Mouse (Mus musculus) MEL (cell line): Measurements from ENCODE around the gene Rdh16f1. TPM values are rescaled to one million over a fixed set of nuclear protein-coding genes. Genes with fewer than 3 reads are reported as not detected.

Experiments
- DNase-seq: peaks from one replicate; pipeline ENCODE4 v3.0.0; 2011; ENCODE audit warnings: low read depth, low spot score
- H3K27ac ChIP-seq: 2 replicates; pipeline ENCODE4 v1.5.1; 2012; ENCODE audit warnings: low read depth, mild to moderate bottlenecking, control low read depth, low read length, moderate library complexity; ENCODE audit not compliant: control insufficient read depth
- H3K27me3 ChIP-seq, 2 experiments: fragments of 150-350 bp in 1 of 2; sonication (generic) in 1 of 2; 2 replicates each; pipeline ENCODE4 v1.6.1; 2012; ENCODE audit warnings: low read length in 2 of 2, mild to moderate bottlenecking in 2 of 2, improper control_type of control experiment in 1 of 2, moderate library complexity in 1 of 2; ENCODE audit not compliant: insufficient read depth in 2 of 2, control insufficient read depth in 1 of 2
- H3K36me3 ChIP-seq, 2 experiments: 2 replicates each; pipeline ENCODE4 v1.6.1; 2012 to 2014; ENCODE audit warnings: low read length in 2 of 2, improper control_type of control experiment in 1 of 2, inconsistent platforms in 1 of 2, mild to moderate bottlenecking in 1 of 2; ENCODE audit not compliant: insufficient read depth in 2 of 2, control insufficient read depth in 1 of 2
- H3K4me1 ChIP-seq, 2 experiments: fragments of 150-350 bp in 1 of 2; sonication (generic) in 1 of 2; 2 replicates each; pipeline ENCODE4 v1.6.1; 2012; ENCODE audit warnings: low read length in 2 of 2, improper control_type of control experiment in 1 of 2, mild to moderate bottlenecking in 1 of 2; ENCODE audit not compliant: insufficient read depth in 2 of 2, control insufficient read depth in 1 of 2
- H3K4me3 ChIP-seq, 2 experiments: fragments of 150-350 bp in 1 of 2; sonication (generic) in 1 of 2; 2 replicates each; pipeline ENCODE4 v1.5.1; 2012; ENCODE audit warnings: low read depth in 2 of 2, low read length in 2 of 2, mild to moderate bottlenecking in 2 of 2, moderate library complexity in 2 of 2, control low read depth in 1 of 2, improper control_type of control experiment in 1 of 2; ENCODE audit not compliant: control insufficient read depth in 1 of 2, insufficient read depth in 1 of 2
- H3K79me2 ChIP-seq: 2 replicates; pipeline ENCODE4 v1.6.1; 2012; ENCODE audit warnings: mild to moderate bottlenecking, low read length, moderate library complexity; ENCODE audit not compliant: control insufficient read depth, poor library complexity, insufficient read depth
- H3K9ac ChIP-seq: 2 replicates; pipeline ENCODE4 v1.6.1; 2012; ENCODE audit warnings: low read depth, mild to moderate bottlenecking, control low read depth, low read length, moderate library complexity; ENCODE audit not compliant: control insufficient read depth, poor library complexity, severe bottlenecking
- H3K9me3 ChIP-seq: fragments of 150-350 bp; sonication (generic); replicated peaks from 2 replicates; pipeline ENCODE4 v1.6.1; 2012; ENCODE audit warnings: mild to moderate bottlenecking, low read length, improper control_type of control experiment, moderate library complexity; ENCODE audit not compliant: insufficient read depth
- EP300 ChIP-seq, 2 experiments: IDR thresholded peaks; 2 replicates each; pipeline ENCODE4 v1.6.1; 2011; ENCODE audit warnings: improper control_type of control experiment in 2 of 2, low read length in 2 of 2, low read depth in 1 of 2, mild to moderate bottlenecking in 1 of 2
- ETS1 ChIP-seq: IDR thresholded peaks from 2 replicates; pipeline ENCODE4 v1.6.1; 2012; ENCODE audit warnings: low read depth, mild to moderate bottlenecking, inconsistent platforms, low read length, improper control_type of control experiment, moderate library complexity
- GATA1 ChIP-seq: IDR thresholded peaks from 2 replicates; pipeline ENCODE4 v1.6.1; 2011; ENCODE audit warnings: low read depth, low read length, improper control_type of control experiment
- JUND ChIP-seq: IDR thresholded peaks from 2 replicates; pipeline ENCODE4 v1.6.1; 2011; ENCODE audit warnings: low read depth, mild to moderate bottlenecking, improper control_type of control experiment, low read length
- MAZ ChIP-seq: IDR thresholded peaks from 2 replicates; pipeline ENCODE4 v1.6.1; 2012; ENCODE audit warnings: low read depth, mild to moderate bottlenecking, inconsistent platforms, low read length, improper control_type of control experiment
- MEF2A ChIP-seq: IDR thresholded peaks from 2 replicates; pipeline ENCODE4 v1.6.1; 2014; ENCODE audit warnings: low read depth, mild to moderate bottlenecking, inconsistent platforms, low read length, improper control_type of control experiment; ENCODE audit not compliant: poor library complexity, insufficient replicate concordance, severe bottlenecking; ENCODE audit errors: extremely low read depth
- NELFE ChIP-seq: IDR thresholded peaks from 2 replicates; pipeline ENCODE4 v1.6.1; 2011; ENCODE audit warnings: low read depth, low read length, improper control_type of control experiment
- NRF1 ChIP-seq: IDR thresholded peaks from 2 replicates; pipeline ENCODE4 v1.6.1; 2014; ENCODE audit warnings: low read depth, mild to moderate bottlenecking, inconsistent platforms, low read length, improper control_type of control experiment, moderate library complexity; ENCODE audit not compliant: poor library complexity, insufficient read depth, severe bottlenecking
- TAL1 ChIP-seq: IDR thresholded peaks from 2 replicates; pipeline ENCODE4 v1.6.1; 2012; ENCODE audit warnings: mild to moderate bottlenecking, inconsistent platforms, low read length, moderate library complexity, mixed read lengths
- TCF12 ChIP-seq: IDR thresholded peaks from 2 replicates; pipeline ENCODE4 v1.6.1; 2014; ENCODE audit warnings: low read depth, mild to moderate bottlenecking, inconsistent platforms, low read length, improper control_type of control experiment, moderate library complexity
- UBTF ChIP-seq: IDR thresholded peaks from 2 replicates; pipeline ENCODE4 v1.6.1; 2012; ENCODE audit warnings: low read depth, mild to moderate bottlenecking, inconsistent platforms, low read length, improper control_type of control experiment, moderate library complexity, borderline replicate concordance; ENCODE audit not compliant: insufficient read depth
- ZC3H11A ChIP-seq: IDR thresholded peaks from 2 replicates; pipeline ENCODE4 v1.6.1; 2012; ENCODE audit warnings: low read depth, mild to moderate bottlenecking, inconsistent platforms, low read length, improper control_type of control experiment
- ZKSCAN1 ChIP-seq: IDR thresholded peaks from 2 replicates; pipeline ENCODE4 v1.6.1; 2012; ENCODE audit warnings: low read depth, mild to moderate bottlenecking, inconsistent platforms, low read length, improper control_type of control experiment, moderate library complexity
- ZMIZ1 ChIP-seq: IDR thresholded peaks from 2 replicates; pipeline ENCODE4 v1.6.1; 2012; ENCODE audit warnings: low read depth, mild to moderate bottlenecking, inconsistent platforms, low read length, improper control_type of control experiment, moderate library complexity
- ZNF384 ChIP-seq: IDR thresholded peaks from 2 replicates; pipeline ENCODE4 v1.6.1; 2012; ENCODE audit warnings: low read depth, mild to moderate bottlenecking, inconsistent platforms, low read length, improper control_type of control experiment
- polyA plus RNA-seq, 2 experiments: library from polyadenylated mRNA; stranded (reverse) in 1 of 2; unstranded in 1 of 2; fragments of >175 nt in 1 of 2; fragments of >200 nt in 1 of 2; gene quantifications; 2 replicates each; pipeline versions ENCODE4 v1.2.1 to v1.2.4; 2012; ENCODE audit warnings: low replicate concordance in 2 of 2, low read depth in 1 of 2; ENCODE audit not compliant: insufficient read length in 2 of 2, insufficient read depth in 1 of 2, missing spikeins in 1 of 2
- total RNA-seq: library from RNA; depleted of rRNA; stranded (reverse); fragments of 300-350 nt; gene quantifications from 2 replicates; pipeline ENCODE4 v1.2.3, GENCODE M21; 2012

The Rdh16f1 gene
- total and polyA plus RNA-seq, 3 experiments: not detected

DNA sequence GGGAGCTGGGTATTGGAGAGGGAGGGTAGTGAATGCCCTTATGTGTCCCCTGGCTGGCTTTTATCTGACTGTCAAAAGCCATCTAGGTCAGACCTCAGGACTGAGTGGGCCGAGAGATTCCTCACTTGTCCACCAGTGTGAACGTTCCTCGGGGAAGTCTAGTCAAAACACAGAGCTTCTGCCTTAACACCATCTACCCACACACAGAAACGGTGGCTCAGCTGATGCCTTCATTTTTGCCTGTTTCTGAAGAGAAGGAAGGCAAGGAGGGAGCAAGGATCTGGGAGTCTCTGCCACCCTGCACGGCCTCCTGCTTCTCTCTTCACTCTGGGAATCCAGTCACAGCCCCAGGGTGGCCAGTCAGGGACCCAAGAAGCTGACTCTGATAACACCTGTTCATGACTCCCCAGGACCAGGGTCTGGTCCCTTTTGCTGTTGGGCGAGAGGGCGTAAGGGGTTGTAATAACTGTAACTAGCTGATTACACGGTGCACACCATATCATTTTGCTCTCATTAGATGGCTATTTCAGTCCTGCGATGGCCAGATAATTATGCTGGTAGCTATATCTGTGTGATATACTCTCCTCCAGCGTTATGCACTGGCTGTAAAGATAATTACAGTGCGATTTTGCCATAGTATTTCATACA lies 29.2 kb upstream of the Rdh16f1 start:
- H3K4me3 ChIP-seq: peak overlapping the region; percentile 25 to 50; a peak in 3 of 4 replicates
- TF ChIP-seq ETS1 (peak; percentile 54), TCF12 (peak; percentile 87), ZC3H11A (no peak), JUND (no peak), ZKSCAN1 (no peak), MEF2A (peak; percentile 59; the same call in 1 of the 2 replicates), GATA1 (peak; percentile 70), UBTF (no peak), MAZ (0 out of 2 replicates have a peak, but pooled peaks have one; percentile 15), TAL1 (0 out of 2 replicates have a peak, but pooled peaks have one; percentile 3), EP300 (IDR thresholded peaks at IDR 0.05; ENCODE audit: low read depth in 1 of 2, low read length in 2 of 2) (peak; percentile 64 to 84)
- TF ChIP-seq, all 39 proteins: peak for 7
- Histone ChIP-seq H3K27me3 (peaks cover 0 to 3% of the 10 kb centered on the region in 2 experiments; a peak in 2 of 4 replicates), H3K79me2 (no peaks in the 10 kb centered on the region), H3K9ac (peak overlapping the region; percentile 58), H3K36me3 (peaks cover 0 to 12% of the 10 kb centered on the region in 2 experiments; a peak in 2 of 4 replicates), H3K27ac (peak overlapping the region; percentile 76), H3K9me3 (no peaks in the 10 kb centered on the region), H3K4me1 (peaks cover 17 to 31% of the 10 kb centered on the region in 2 experiments)
- peak; percentile 54 for DNase-seq

GRCm38 (mm10) chr10:127730933-127731310 lies 28.7 kb upstream of the Rdh16f1 start:
- TF ChIP-seq NRF1: no peak
- TF ChIP-seq ZNF384: no peak
- TF ChIP-seq TCF12: no peak
- no peak for TF ChIP-seq ZMIZ1
- TF ChIP-seq NELFE: no peak
- H3K27me3 ChIP-seq: peaks cover 0 to 2% of the 10 kb centered on the region in 2 experiments; a peak in 1 of 4 replicates
- H3K79me2 ChIP-seq: no peaks in the 10 kb centered on the region
- peaks cover 17 to 33% of the 10 kb centered on the region in 2 experiments for H3K4me1 ChIP-seq
- H3K4me3 ChIP-seq: peak overlapping the region; percentile 2 to 50; a peak in 3 of 4 replicates
- peak overlapping the region; percentile 76 for H3K27ac ChIP-seq
- H3K9me3 ChIP-seq: no peaks in the 10 kb centered on the region
- peaks cover 0 to 13% of the 10 kb centered on the region in 2 experiments; a peak in 2 of 4 replicates for H3K36me3 ChIP-seq
- H3K9ac ChIP-seq: peak overlapping the region; percentile 25
- DNase-seq: no peak
